Mouse (Mus musculus) frontal cortex, postnatal 25 days (tissue): ENCODE data around the gene Lama5.

Source experiments
- DNase-seq, 2 experiments: peaks; one replicate each; pipeline ENCODE4 v3.0.0; 2022; ENCODE audit warnings: low spot score in 2 of 2

Gene Lama5

DNA sequence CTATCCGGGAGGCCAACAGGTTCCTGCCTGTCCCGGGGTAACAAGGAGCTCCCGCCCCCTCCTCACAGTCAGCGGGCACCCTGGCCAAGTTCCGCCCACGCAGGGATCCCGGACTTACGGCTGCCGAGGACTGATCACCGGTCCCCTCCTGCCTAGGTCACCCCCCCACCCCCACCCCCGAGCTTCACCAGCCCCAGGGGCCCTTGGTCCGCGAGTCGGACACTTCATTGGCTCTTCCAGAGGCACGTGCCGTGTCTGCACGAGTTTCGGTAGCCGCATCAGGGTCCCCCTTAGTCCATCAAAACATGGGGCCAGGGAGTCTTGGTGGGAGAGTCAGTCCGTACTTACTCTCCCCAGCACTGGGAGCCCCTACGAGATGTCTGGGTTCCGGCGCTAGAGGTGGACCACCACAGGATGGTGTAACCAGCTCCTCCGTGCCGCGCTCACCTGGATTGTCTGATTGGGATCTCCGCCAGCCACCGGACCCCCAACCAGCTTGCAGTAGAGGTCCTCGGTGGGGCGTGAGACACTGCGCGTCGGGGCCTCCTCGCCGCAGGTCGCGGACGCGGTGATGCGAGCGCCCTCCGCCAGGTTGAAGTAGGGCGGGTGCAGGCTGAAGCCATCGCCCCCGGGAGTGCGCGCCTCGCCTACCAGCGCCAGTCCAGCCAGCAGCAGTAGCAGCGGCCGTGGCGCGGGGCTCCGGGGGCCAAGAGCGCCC, 456 bp downstream of the Lama5 start:
- DNase-seq: no peak

GRCm38 (mm10) chr2:180224647-180225043, 1.0 kb downstream of the Lama5 start:
- no peak for DNase-seq

DNA sequence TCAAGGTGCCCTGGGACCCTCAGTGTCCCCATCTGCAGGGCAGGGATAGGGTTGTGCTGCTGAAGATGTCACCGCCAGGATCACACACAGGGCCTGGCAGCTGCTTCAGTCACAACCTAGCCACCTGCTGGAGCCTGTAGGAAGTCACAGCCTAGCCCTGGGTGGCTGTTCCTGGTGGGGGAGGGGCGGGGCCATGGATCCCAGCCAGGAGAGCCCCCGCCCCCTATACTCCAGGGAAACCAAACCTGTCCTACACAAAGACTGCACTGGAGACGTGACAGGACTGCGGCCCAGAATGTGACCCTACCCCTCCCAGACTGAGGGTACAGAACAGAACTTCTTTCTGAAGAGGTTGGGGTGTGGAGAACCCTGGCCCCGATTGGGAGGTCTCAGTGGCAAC, 3.4 kb downstream of the Lama5 start:
- no peak for DNase-seq

DNA sequence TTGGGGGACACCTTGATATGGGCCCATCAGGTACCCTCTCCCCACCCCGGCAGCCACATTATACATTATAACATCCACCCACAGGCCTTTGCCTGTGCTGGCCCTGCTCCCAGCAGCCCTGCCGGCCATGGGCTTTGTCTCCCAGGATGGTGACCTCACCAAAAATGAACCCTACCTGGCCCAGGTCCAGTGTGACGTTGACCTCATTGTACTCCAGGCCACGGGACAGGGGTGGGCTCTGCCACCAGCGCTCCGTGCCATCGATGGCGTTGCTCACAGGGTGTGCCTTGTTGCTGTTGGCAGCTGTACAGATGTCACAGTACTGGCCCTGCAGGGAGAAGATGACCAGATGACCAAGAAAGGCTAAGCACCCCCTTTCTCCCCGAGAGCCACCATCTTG, 4.6 kb downstream of the Lama5 start:
- no peak for DNase-seq

DNA sequence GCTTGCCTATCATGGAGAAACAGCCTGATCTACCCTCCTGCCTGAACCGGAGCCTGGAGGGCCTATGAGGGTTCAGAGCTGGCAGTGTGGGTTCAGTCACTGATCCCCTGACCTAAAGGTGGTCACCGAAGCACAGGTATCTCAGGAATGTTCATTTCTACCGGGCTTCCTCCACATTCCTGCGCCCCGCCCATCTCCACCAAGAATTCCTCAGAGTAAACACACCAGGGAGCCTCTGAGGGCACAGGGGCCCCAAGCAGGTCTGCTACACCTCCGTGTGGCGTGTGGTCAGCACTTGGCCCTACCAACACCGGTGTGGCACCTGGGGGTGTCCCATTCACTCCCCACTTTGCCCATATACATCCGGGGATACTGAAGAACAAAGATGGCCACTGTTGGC, 5.5 kb downstream of the Lama5 start:
- no peak for DNase-seq

GRCm38 (mm10) chr2:180219145-180219943, 6.3 kb downstream of the Lama5 start:
- DNase-seq: no peak

DNA sequence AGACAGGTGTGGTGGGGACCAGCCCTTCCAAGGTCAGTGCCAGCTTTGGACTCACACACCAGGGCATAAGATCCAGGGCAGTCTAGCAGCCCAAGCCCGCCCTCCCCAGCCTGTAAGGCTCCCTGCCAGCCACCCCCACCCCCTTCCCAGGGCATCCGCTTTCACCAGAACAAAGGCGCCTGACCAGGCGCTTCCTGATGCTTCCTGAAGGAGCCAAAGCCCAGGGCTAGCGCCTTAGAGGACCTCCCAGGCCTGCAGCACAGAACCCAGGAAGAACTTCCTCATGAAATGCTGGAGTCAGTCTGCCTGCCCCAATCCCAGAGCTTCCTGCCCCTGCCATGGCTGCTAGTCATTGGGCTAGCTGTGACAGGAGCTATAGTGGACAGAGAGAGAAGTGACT, 7.0 kb downstream of the Lama5 start:
- no peak for DNase-seq

DNA sequence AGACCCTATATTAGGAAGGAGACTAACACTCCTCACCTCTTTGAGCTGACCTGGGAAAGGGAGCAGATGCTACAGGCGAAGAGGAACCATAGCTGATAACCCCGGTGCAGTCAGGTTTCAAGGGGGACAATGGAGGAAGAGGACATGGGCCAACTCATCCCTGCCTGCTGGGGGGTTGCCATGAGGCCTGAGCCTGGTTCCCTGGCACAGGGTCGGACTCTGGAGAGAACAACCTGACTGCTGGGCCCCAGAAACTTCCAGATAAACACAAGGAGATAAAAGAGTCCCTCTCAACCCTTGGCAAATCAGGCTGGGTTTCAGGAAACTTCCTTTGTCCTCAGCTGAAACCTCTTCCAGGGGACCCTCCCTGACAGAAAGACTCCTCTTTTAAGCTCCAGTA, 7.4 kb downstream of the Lama5 start:
- DNase-seq: no peak

- no peak for DNase-seq
Observed at GRCm38 (mm10) chr2:180217587-180217986, 8.1 kb downstream of the Lama5 start.

GRCm38 (mm10) chr2:180216921-180217320, 8.7 kb downstream of the Lama5 start:
- DNase-seq: no peak

DNA sequence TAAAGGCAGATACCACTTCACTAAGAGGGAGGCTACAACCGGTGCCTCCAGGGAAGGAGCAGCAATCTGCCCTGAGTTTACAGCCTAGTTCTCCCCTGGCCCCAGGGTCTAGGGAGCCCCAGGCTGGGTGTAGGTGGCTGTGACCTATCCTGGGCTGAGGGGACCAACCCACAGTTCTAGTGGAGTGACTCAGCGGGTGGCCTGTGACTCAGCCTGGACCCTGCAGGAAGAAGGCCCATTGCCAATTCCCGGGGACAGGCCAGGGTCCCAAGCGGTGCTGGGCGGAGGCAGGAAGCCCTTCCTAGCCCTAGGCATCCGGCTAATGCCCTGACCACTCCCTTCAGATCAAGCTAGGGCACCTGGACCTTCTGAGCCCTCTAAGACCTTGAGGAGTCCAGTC, 9.7 kb downstream of the Lama5 start:
- no peak for DNase-seq

DNA sequence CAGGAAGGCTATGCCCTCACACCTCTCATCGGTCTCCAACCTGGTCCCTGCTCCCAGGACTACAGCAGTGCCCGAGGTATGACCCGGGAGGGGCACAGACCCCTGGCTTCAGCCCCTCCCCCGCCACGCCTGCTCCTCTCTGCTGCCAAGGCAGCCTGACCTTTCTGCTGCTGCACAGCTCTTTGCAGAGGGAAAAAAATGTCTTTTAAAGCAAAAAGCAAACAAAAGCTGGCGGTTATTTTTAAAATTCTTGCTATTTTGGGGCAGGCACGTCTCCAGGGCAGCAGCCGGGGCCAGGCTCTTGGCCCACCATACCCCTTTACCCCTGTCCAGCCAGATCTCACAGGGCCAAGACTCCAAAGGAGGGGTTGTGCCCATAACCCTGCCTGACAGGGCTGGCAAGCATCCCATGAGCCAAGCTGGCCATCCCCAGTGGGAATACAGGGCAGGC, 10.6 kb downstream of the Lama5 start:
- no peak for DNase-seq

GRCm38 (mm10) chr2:180214352-180214978, 11.2 kb downstream of the Lama5 start:
- no peak for DNase-seq

GRCm38 (mm10) chr2:180212255-180212654, 13.4 kb downstream of the Lama5 start:
- DNase-seq: no peak

GRCm38 (mm10) chr2:180208976-180209375, 16.7 kb downstream of the Lama5 start:
- no peak for DNase-seq

DNA sequence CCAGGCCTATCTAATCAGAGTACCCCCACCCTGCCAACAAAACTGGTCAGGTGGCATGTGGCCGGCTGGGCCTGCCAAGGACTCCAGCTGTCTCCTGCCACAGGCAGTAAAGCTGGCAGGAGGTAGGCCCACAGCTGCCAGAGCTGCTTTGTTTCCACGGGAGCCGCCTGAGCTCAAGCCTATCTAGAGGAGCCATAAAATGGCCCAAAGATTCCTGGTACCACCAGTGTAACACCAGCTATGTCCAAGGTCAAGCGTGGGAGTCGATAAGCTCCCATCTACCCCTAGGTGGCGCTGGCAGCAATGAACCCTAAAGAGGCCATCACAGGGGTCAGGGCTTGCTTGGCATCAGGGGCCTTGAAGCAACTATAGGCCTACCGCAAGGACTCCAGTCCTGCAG, 17.8 kb downstream of the Lama5 start:
- DNase-seq: no peak

- DNase-seq: no peak
Observed at GRCm38 (mm10) chr2:180205956-180206280, 19.7 kb downstream of the Lama5 start.

DNA sequence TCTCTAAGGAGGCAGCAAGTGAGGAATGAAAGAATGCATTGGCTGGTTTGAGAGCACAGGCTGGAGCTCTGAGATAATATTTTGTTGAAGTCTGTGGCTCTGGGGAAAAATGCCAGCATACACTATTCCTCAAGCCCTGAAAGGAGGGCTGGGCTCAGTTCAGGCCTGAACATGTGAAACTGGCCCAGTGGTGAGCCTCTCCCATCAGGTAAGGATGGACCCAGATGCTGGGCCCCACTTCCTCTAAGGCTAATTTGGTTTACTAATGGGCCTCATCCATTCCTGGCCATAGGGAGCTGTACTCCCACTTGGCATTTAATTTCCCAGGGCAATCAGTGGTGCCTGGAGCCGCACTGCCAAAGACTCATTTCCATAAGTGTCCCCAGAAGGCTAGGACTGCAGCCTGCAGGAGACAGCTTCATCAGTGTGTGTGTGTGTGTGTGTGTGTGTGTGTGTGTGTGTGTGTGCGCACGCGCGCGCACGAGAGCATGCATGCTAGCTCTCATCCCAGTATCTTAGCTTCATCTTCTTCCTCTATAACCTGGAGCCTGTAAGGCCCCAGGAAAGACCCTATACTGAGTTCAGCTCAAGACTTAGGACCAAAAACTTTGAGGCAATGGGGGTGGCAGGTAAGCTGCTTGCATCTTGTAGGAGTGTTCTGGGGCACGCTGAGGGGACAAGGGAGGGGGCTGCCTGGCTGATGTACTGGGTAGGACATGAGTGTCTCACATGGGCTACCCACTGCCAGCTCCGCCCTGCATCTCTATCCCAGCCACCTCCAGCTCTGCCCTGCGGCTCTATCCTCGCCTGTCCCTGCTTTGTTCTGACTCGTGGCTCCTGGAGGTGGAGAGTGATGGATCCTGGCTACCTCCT, 20.3 kb downstream of the Lama5 start:
- DNase-seq: no peak

GRCm38 (mm10) chr2:180204501-180204900, 21.2 kb downstream of the Lama5 start:
- no peak for DNase-seq

DNA sequence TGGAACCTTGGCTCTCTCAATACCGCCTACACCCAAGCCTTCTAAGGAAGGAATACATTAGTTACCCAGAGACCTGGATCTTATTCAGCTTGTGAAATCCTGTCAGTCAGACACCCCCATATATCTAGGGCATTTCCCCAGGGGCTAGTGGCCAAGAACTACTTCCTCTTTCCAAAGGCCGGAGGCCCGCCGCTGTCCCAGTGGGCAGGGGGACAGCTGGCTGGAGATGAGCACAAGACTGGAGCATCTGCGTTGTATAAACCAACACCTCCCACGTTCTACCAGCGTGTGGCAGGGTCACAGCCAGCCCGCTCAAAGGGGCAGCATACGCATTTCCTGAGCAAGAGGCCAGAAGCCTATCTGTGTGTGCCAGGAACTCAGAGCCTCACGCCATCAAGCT, 22.9 kb downstream of the Lama5 start:
- no peak for DNase-seq

DNA sequence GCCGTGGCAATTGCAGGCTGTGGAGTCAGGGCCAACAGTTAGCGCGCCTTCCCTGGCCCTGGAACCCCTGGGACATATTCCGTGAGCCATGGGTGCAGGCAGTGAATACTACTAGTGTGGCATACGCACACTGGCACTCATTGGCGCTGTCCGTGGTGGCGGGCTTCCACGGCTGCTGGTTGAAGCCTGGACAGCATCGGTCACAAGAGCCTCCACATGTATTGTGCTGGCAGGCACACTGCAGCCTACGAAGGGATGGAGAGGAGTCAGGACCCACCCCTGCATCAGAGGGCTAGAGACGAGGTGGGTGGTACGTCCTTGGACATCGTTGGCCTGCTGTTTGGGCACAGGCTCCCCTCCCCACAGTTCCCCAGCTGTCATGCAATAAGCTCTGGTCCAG, 23.4 kb downstream of the Lama5 start:
- DNase-seq: no peak

DNA sequence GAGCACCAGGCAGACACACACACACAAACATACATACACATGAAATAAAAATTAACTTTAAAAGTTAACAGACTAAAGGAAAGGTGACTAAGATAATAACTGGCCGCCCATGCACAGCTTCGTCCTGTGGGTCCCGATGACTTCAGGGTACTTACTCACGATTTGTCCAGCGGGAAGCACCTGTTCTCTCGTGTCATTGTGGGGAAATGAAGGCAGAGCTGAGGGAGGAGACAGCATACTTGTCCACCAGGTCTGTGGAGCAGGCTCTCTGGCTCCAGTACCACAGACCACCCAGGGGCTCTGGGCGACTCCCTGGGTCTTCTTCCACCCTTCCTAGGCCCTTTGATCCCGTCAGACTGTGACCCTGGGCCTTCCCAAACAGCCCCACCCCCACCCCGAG, 24.4 kb downstream of the Lama5 start:
- DNase-seq: no peak
